Mouse (Mus musculus) splenic B cell, adult 2 months (primary cell): ENCODE data around the gene Klk10.

Experiments
- DNase-seq: peaks from one replicate; pipeline ENCODE4 v3.0.0-alpha.2; 2011; ENCODE audit warnings: low read depth, low spot score
- H3K27me3 ChIP-seq: 2 replicates; pipeline ENCODE4 v1.6.1; 2012; ENCODE audit warnings: mild to moderate bottlenecking, low read length, moderate library complexity, mixed read lengths; ENCODE audit not compliant: control insufficient read depth, poor library complexity, insufficient read depth, severe bottlenecking
- H3K36me3 ChIP-seq: 2 replicates; pipeline ENCODE4 v1.6.1; 2012; ENCODE audit warnings: mild to moderate bottlenecking, low read length, moderate library complexity, mixed read lengths; ENCODE audit not compliant: control insufficient read depth, poor library complexity, insufficient read depth, severe bottlenecking

Gene Klk10

DNA sequence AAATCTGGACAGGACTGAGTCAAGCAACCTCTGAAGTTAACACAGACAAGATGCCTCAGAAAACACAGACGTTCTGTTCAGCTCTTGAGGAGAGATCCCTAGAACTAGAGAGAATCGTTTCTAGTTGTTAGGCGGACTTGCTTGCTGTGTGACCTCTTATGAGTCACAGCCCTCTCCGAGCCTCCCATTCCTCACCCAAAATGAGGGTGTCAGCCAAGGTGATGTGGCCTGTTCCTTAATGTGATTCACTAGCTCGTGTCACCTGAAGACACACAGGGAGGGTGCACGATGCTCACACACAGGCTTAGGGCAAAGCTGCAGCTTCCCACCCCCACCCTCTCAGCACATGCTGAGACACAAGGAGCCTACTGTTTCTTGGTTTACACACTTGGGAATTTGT lies 594 bp upstream of the Klk10 start:
- Histone ChIP-seq H3K27me3 (no peaks in the 10 kb centered on the region), H3K36me3 (no peaks in the 10 kb centered on the region)
- DNase-seq, result no peak

DNA sequence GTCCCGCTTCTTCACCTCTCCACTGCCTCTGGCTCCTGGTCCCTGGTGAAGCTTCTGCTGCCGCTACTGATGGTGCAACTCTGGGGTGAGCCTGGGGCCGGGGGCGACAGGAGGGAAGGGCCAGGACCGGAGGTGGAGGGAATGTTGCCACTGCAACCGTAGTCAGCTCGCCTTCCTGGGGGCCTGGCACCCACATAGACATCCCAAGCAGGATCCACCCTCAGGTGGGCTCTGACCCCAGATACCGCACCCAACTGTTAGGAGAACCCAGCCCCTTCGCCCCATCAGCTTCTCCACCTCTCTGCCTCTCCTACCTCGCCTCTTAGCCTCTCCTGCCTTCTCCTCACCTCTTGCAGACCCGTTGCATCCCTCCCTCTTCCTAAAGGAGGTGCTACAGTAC lies 706 bp downstream of the Klk10 start:
- H3K27me3 ChIP-seq, result no peaks in the 10 kb centered on the region
- no peaks in the 10 kb centered on the region for H3K36me3 ChIP-seq
- DNase-seq, result no peak

- peak; percentile 48 for DNase-seq
- no peaks in the 10 kb centered on the region for H3K27me3 ChIP-seq
- no peaks in the 10 kb centered on the region for H3K36me3 ChIP-seq
Observed at GRCm38 (mm10) chr7:43782275-43783265, 1.7 kb downstream of the Klk10 start.

DNA sequence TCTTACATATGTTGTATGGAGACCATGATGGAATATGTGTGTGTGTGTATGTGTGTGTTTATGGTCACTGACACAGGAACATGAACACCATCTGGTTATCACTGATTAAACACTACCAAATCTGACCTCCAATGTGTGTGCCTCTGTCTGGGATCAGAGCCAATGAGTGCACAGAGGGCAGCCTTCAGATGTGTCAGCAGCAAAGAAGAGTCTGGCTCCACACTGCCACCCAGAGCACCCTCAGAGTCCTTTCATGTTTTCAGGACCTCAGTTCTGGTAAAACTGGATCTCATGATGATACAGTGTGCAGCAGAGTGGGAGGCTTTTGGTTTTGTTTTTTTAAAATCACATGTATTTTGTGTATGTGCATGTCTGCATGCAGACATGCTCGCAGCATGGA lies 4.5 kb downstream of the Klk10 start:
- Histone ChIP-seq H3K27me3 (no peaks in the 10 kb centered on the region), H3K36me3 (no peaks in the 10 kb centered on the region)
- DNase-seq, result no peak

GRCm38 (mm10) chr7:43788096-43788495 lies 7.3 kb downstream of the Klk10 start:
- DNase-seq, result no peak
- H3K27me3 ChIP-seq, result no peaks in the 10 kb centered on the region
- no peaks in the 10 kb centered on the region for H3K36me3 ChIP-seq

GRCm38 (mm10) chr7:43789295-43789694 lies 8.5 kb downstream of the Klk10 start:
- DNase-seq, result no peak
- H3K27me3 ChIP-seq, result no peaks in the 10 kb centered on the region
- H3K36me3 ChIP-seq, result no peaks in the 10 kb centered on the region

GRCm38 (mm10) chr7:43791591-43791990 lies 10.8 kb downstream of the Klk10 start, which contains the start of gene Klk9:
Klk9 (plus strand) TSS chr7:43791891.
- no peaks in the 10 kb centered on the region for H3K27me3 ChIP-seq
- no peak for DNase-seq
- H3K36me3 ChIP-seq, result no peaks in the 10 kb centered on the region

DNA sequence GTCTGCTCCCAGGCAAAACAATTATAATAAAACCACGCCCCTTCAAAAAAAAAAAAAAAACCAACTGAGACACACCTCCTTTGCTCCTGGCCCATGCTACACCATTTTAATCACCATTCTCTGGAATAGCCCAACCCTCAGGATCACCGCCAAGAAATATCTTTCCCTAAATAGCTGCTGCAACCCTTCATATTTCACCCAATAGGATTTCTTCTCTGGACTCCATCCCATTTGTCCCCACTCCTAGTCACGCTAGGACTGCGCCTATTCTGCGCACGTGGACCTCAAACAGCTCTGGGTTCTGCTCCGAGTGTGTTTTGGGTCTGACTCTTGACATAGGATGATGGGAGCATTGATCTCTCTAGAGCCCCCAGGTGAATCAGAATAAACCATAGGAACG lies 15.5 kb downstream of the Klk10 start:
- no peaks in the 10 kb centered on the region for H3K27me3 ChIP-seq
- H3K36me3 ChIP-seq, result no peaks in the 10 kb centered on the region
- DNase-seq, result no peak

DNA sequence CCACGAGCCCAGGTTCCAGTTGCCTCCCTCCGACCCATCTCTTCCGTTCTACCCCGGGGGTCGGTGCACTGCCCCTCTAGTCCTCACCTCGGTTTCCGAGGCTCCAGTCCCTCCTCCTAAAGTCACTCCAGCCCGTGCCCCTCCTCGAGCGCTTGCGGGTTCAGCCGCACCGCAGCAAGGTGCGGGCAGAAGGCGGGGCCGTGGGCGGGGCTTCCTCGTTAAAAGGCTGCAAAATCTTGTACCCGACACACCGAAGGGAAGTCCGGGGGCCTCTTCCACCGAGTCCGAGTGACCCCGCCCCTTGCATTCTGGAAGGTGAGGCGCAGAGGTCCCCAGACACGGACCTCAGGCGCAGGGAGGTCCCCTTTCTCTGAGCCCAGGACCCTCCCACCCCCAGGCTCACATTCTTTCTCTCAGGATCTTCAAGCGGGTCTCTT lies 16.5 kb downstream of the Klk10 start, which contains the start of gene Klk8:
Gene Klk8, plus strand, starts transcription at position 245 of the 437 bp plus-strand sequence.
- H3K36me3 ChIP-seq, result no peaks in the 10 kb centered on the region
- peak; percentile 10 for DNase-seq
- no peaks in the 10 kb centered on the region for H3K27me3 ChIP-seq

DNA sequence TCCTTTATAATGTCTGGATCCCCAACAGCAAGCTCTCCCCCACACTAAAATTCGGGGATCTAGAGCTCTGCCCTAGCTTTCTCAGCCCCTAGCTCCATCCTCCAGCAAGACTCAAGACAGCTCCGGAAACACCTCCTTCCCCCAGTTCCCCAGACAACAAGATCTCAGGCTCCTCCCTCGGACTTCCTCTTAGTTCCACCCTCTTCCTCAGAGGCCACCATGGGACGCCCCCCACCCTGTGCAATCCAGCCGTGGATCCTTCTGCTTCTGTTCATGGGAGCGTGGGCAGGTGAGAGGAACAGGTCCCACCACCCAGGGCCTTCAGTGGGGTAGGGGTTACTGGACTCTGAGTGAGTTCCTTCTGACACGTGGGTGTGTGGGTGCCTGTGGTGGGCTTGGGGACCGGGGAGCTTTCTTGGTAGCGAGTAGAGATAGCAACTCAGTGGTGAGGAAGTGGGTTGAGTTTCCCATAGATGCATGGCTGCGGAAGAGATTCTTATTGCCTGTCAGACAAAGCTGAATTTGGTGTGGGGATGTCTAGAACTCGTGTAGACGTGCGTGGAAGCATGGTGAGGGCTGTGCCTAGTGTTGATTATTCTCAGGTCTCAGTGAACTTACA lies 17.1 kb downstream of the Klk10 start:
- DNase-seq, result peak; percentile 2
- Histone ChIP-seq H3K27me3 (no peaks in the 10 kb centered on the region), H3K36me3 (no peaks in the 10 kb centered on the region)

- DNase-seq, result no peak
- H3K36me3 ChIP-seq, result no peaks in the 10 kb centered on the region
- H3K27me3 ChIP-seq, result no peaks in the 10 kb centered on the region
Observed at GRCm38 (mm10) chr7:43799876-43800275, 19.0 kb downstream of the Klk10 start.

GRCm38 (mm10) chr7:43810994-43811393 lies 30.2 kb downstream of the Klk10 start, which contains the start of gene Klk7:
Klk7 (plus strand) TSS chr7:43811294.
- no peaks in the 10 kb centered on the region for H3K27me3 ChIP-seq
- no peaks in the 10 kb centered on the region for H3K36me3 ChIP-seq
- DNase-seq, result no peak

- no peak for DNase-seq
Observed at GRCm38 (mm10) chr7:43815211-43815610, 34.4 kb downstream of the Klk10 start.

GRCm38 (mm10) chr7:43816746-43817145 lies 35.9 kb downstream of the Klk10 start:
- Histone ChIP-seq H3K36me3 (no peaks in the 10 kb centered on the region), H3K27me3 (no peaks in the 10 kb centered on the region)
- no peak for DNase-seq

More at GRCm38 (mm10) chr7:43815211-43815610, 34.4 kb downstream of the Klk10 start:
- no peaks in the 10 kb centered on the region for H3K36me3 ChIP-seq
- no peaks in the 10 kb centered on the region for H3K27me3 ChIP-seq

- Histone ChIP-seq H3K36me3 (no peaks in the 10 kb centered on the region), H3K27me3 (no peaks in the 10 kb centered on the region)
- DNase-seq, result no peak
Observed at GRCm38 (mm10) chr7:43821581-43821980, 40.7 kb downstream of the Klk10 start.
